Mouse (Mus musculus): Measurements from ENCODE around the gene Dot1l.

The Dot1l gene

DNA sequence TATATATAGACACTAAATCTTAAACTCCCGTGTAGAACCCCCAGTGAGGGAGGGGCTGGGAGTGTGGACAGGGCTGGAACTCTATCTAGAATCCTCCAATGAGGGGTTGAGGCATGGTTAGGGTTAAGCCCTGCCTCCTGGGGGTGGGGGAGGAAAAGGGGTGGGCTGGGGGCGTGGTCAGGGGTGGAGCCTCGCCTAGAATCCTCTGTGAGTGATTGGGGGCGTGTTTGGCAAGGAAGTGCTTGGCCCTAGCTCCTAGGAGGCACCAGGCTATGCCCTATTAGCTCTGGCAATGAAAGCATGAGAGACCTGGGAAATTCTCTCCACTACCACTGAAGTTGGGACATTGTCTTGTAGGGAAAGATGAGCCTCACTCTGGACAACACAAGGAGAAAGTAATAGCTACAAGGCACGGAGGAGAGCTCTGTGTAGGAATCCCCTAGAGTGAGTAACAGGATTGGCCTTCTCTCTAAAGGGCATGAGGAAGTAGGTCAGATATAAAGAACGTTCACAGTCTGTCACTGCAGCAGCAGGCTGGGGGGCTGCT is 2.9 kb upstream of the Dot1l start:
- TF ChIP-seq GATA4 (IDR thresholded peaks at IDR 0.05; ENCODE audit: insufficient replicate concordance, low read length): no peak

DNA sequence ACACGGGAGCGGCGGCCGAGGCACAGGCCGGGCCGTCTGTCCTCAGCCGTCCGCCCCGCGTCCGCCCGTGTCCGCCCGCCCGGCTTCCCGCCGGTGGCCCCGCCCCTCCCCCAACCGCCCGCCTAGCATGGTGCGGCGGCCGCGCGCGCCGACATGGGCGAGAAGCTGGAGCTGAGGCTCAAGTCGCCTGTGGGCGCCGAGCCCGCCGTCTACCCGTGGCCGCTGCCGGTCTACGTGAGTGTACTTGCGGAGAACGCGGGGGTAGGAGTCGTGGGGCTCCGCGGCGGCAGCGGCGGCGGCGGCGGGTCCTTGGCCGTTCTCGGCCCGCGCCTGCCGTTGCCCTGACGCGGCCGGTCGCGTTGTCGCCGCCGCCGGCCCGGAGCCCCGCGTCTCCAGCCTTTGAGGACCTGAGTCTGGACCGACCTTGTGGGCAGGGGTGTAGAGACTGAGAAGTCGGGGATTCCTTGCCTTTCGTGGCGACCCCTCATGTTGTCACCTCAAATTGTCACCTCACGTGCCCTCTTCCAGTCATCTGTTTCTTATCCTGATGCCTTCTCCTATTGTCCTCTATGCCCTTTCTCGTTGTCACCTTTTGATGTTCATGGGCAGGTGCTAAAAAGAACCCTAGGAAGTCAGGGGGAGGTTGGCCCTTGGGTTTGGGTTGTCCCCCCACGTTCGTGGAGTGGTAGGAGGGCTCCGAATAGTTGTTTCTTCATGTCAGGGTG is 447 bp downstream of the Dot1l start:
- TF ChIP-seq GATA4 (IDR thresholded peaks at IDR 0.05; ENCODE audit: insufficient replicate concordance, low read length): no peak

DNA sequence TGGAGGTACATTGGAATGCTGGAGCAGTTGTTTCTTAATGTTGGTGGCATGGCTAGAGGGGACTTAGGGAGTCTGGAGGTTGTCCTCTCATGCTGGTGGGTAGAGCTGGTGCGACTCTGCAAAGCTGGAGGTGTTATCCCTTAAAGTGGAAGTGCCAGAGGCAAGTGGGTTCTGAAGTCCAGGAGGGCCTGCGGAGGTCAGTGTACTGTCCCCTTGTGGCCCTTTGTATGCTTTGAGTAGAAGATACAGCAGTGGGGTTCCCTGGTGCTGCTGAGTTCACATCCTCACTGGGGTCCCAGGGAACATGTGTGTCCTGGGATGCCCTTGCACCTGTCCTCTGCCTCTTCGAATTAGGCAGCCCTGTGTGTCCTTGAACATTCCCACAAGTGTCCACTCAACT is 1.1 kb downstream of the Dot1l start:
- no peak for TF ChIP-seq GATA4 (IDR thresholded peaks at IDR 0.05; ENCODE audit: insufficient replicate concordance, low read length)

DNA sequence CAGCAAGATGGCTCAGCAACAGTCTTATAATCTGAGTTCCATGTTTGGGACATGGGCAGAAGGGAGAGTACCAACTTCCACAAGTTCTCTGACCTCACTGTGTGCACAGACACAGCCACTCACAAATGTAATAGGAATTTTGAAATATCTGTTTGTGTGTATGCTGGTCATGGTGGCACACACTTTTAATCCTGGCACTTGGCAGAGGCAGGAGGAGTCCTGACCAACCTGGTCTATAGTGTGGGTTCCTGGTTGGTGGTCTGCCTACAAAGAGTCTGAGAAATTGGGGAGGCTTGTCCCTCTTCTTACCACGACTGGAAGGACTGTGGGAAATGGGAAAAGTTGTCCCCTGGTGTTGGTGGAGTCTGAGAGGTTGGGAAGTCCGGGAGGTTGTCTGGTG is 1.5 kb downstream of the Dot1l start:
- TF ChIP-seq GATA4 (IDR thresholded peaks at IDR 0.05; ENCODE audit: insufficient replicate concordance, low read length): no peak

- TF ChIP-seq GATA4 (IDR thresholded peaks at IDR 0.05; ENCODE audit: insufficient replicate concordance, low read length): no peak
Observed at GRCm38 (mm10) chr10:80756967-80757366, 2.0 kb downstream of the Dot1l start.

DNA sequence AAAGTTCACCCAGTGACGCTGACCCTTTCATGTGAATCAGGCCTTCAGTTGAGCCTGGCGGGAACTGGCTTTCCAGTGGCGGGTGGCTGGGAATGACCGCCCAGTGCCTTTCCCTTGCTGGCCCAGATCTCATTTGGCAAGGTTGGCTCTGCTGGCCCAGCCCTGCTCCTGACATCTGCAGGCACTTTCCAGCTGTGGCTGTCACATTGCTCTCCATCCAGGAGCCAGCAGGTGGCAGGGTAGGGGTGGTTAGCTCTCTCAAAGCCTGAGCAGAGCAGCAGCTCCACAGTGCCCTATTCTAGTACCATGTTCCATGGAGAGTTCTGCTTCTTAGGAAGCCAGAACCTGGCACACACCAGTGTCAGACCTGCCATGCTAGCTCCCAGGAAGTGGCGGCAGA is 2.7 kb downstream of the Dot1l start:
- TF ChIP-seq GATA4 (IDR thresholded peaks at IDR 0.05; ENCODE audit: insufficient replicate concordance, low read length): no peak; the same call in 1 of the 2 replicates

DNA sequence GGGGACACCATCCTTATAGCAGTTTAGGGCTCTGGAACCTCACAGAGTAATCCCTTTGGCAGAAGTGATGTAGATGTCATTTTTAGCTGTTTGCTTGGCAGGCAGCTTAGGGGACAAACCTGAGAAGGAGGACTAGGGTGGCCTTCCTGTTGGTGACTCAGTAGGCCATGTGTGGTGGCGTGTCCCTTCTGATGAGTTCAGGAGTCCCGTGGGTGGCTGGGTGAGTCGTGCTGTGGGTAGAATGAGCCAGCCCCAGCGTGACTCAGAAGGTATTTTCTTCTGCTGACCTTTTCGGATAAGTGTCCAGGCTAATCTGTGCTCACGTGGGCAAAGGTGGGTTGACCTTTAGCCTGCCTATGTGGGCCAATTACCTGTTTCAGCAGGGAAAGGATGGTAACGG is 3.6 kb downstream of the Dot1l start:
- no peak for TF ChIP-seq GATA4 (IDR thresholded peaks at IDR 0.05; ENCODE audit: insufficient replicate concordance, low read length)

- no peak for TF ChIP-seq GATA4 (IDR thresholded peaks at IDR 0.05; ENCODE audit: insufficient replicate concordance, low read length)
Observed at GRCm38 (mm10) chr10:80760596-80761524, 5.9 kb downstream of the Dot1l start.

GRCm38 (mm10) chr10:80761821-80762220 is 6.8 kb downstream of the Dot1l start:
- no peak; the same call in 1 of the 2 replicates for TF ChIP-seq GATA4 (IDR thresholded peaks at IDR 0.05; ENCODE audit: insufficient replicate concordance, low read length)

DNA sequence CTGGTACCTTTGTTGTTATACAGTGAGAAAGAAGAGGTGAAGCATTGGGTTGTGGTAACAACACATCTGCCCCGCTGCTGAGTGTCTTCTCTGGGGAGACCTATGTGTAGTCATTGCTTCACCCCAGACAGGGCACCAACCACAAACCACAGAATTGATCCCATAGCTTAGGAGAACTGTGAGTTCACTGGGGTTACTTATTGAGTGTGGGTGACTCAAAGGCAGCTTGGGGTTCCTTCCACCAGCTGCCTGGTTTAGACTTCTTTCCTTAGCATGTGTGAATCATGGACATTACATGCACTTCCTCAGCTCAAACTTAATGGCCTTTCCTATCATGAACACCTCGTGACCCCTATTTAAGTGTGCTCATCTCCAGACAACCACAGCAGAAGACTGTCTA is 8.5 kb downstream of the Dot1l start:
- no peak for TF ChIP-seq GATA4 (IDR thresholded peaks at IDR 0.05; ENCODE audit: insufficient replicate concordance, low read length)

GRCm38 (mm10) chr10:80765746-80766145 is 10.7 kb downstream of the Dot1l start:
- no peak for TF ChIP-seq GATA4 (IDR thresholded peaks at IDR 0.05; ENCODE audit: insufficient replicate concordance, low read length)

DNA sequence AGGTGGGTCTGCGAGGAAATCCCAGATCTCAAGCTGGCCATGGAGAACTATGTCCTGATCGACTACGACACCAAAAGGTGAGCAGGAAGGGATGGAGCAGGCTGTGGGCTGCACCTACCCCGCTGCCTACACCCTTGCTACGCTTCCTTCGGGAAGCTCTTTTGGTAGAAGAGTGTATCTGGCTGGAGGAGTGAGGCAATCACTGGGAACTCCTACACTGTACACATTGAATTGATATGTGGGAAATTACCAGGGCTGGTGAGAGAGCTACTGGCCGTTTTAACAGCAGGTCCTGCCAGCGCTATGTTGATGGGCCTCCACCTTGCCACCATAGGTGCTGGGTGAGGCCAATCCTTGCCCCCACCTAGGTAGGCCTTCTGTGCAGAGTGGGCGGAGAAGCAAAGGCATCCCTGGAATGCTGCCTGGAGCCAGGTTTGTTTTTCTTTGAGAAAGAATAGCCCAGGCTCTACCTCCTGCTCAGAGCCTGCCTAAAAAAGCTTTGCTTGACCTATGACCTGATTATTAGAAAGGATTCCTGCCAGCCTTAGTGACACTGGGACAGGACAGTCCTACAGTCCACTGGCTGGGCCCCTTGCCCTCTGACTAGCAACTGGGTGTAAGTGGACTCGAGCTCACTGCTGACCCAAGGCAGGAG is 11.3 kb downstream of the Dot1l start:
- TF ChIP-seq GATA4 (IDR thresholded peaks at IDR 0.05; ENCODE audit: insufficient replicate concordance, low read length): no peak

GRCm38 (mm10) chr10:80768365-80768764 is 13.4 kb downstream of the Dot1l start:
- no peak for TF ChIP-seq GATA4 (IDR thresholded peaks at IDR 0.05; ENCODE audit: insufficient replicate concordance, low read length)

- TF ChIP-seq GATA4 (IDR thresholded peaks at IDR 0.05; ENCODE audit: insufficient replicate concordance, low read length): no peak
Observed at GRCm38 (mm10) chr10:80773816-80774215, 18.8 kb downstream of the Dot1l start.

- TF ChIP-seq GATA4 (IDR thresholded peaks at IDR 0.05; ENCODE audit: insufficient replicate concordance, low read length): no peak
Observed at GRCm38 (mm10) chr10:80774549-80774948, 19.5 kb downstream of the Dot1l start.

All from liver, adult (tissue).